Comparison of ENCODE assay signal across 29 mouse cellular contexts in the genomic region with DNA sequence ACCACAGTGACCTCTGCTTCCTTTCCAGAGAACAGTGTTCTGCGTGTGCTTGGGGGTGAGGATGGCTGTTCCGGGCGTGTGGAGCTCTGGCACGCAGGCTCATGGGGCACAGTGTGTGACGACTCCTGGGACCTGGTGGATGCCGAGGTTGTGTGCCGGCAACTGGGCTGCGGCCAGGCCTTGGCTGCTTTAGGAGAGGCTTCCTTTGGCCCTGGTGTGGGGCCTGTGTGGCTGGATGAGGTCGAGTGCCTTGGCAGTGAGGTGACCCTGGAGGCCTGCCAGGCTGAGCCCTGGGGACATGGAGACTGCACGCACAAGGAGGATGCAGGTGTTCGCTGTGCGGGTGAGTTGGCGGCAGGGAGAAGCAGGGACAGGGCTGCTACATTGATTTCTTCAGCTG. TPM values are rescaled to one million over a fixed set of nuclear protein-coding genes. Genes with fewer than 3 reads are reported as not detected.
DNase-seq lines count a peak whose midpoint lies in the region; ATAC-seq and TF ChIP-seq lines count a peak whose summit lies in the region.
"Had no signal": no experiment of that assay in that cellular context is flagged by ENCODE, and none has a peak within 500 bp of the region (broad histone marks: within the 10 kb centered on the region; RNA-seq: fewer than 3 reads in every experiment).

No protein-coding gene starts in this region.

- in situ Hi-C loops in ES-E14 (cut with MboI; ENCODE audit: low sequenced_read_pairs in 2 of 2, unreplicated experiment in 2 of 2) = no loop called here

- H3K4me1 ChIP-seq in ES-E14 (ENCODE audit: control insufficient read depth in 2 of 2, insufficient read depth in 2 of 2, low read length in 2 of 2, poor library complexity in 1 of 2) = peaks cover 0 to 6% of the 10 kb centered on the region in 2 experiments; a peak in 1 of 4 replicates
- H3K4me1 ChIP-seq in hindbrain, embryonic 11.5 days (replicated peaks; ENCODE audit: control insufficient read depth, insufficient read depth, low read length) = no peaks in the 10 kb centered on the region
- H3K4me1 ChIP-seq: forebrain, embryonic 12.5 days; heart, embryonic 12.5 days; hindbrain, embryonic 15.5 days; intestine, embryonic 15.5 days; megakaryocyte, embryonic 14.5 days; midbrain, embryonic 15.5 days had no signal

- no peak overlapping the region for H3K4me2 ChIP-seq in hindbrain, embryonic 11.5 days (replicated peaks; ENCODE audit: low read depth, low read length)
- H3K4me2 ChIP-seq: forebrain, embryonic 12.5 days; heart, embryonic 12.5 days; hindbrain, embryonic 15.5 days; intestine, embryonic 15.5 days; midbrain, embryonic 15.5 days had no signal

- H3K4me3 ChIP-seq in ES-E14 (ENCODE audit: insufficient read depth in 1 of 2, low read depth in 1 of 2, low read length in 2 of 2, poor library complexity in 1 of 2, severe bottlenecking in 1 of 2) = peak overlapping the region; percentile 7 to 39; a peak in 1 of 4 replicates
- H3K4me3 ChIP-seq in hindbrain, embryonic 11.5 days (ENCODE audit: low read depth, low read length) = no peak overlapping the region
- H3K4me3 ChIP-seq: forebrain, embryonic 12.5 days; heart, embryonic 12.5 days; hindbrain, embryonic 15.5 days; intestine, embryonic 15.5 days; megakaryocyte, embryonic 14.5 days; midbrain, embryonic 15.5 days had no signal

- H3K9me3 ChIP-seq in ES-E14 (ENCODE audit: control insufficient read depth, insufficient read depth, low read depth, low read length) = no peaks in the 10 kb centered on the region
- no peaks in the 10 kb centered on the region for H3K9me3 ChIP-seq in hindbrain, embryonic 11.5 days (ENCODE audit: control insufficient read depth, low read length)
- H3K9me3 ChIP-seq: forebrain, embryonic 12.5 days; hindbrain, embryonic 15.5 days; intestine, embryonic 15.5 days; midbrain, embryonic 15.5 days had no signal

- intact Hi-C loops in heart, postnatal 10 days (cut with DNase I) = no loop called here

- no peak overlapping the region for H3K27ac ChIP-seq in ES-E14 (ENCODE audit: insufficient read depth, low read depth, low read length, poor library complexity, severe bottlenecking)
- no peak overlapping the region for H3K27ac ChIP-seq in hindbrain, embryonic 11.5 days (ENCODE audit: low read depth, low read length)
- H3K27ac ChIP-seq: forebrain, embryonic 12.5 days; hindbrain, embryonic 15.5 days; intestine, embryonic 15.5 days; midbrain, embryonic 15.5 days had no signal

- WGBS in hindbrain, embryonic 11.5 days = 82% methylated on average over 13 of the region's 13 CpGs

- DNase-seq in heart, adult 11 months = peak; percentile 85
- no peak for DNase-seq in heart, postnatal 10 days
- DNase-seq in ES-E14 (ENCODE audit: low read depth, low spot score) = no peak
- peak; percentile 66 for DNase-seq in adrenal gland, postnatal 14 days
- peak; percentile 43 for DNase-seq in kidney, postnatal 14 days
- DNase-seq in hindbrain, embryonic 11.5 days (ENCODE audit: low spot score) = no peak
- DNase-seq in lung, postnatal 14 days = no peak
- DNase-seq: heart, postnatal 36 days; liver; right cerebral cortex, postnatal 25 days had no signal

- no peaks in the 10 kb centered on the region for H3K27me3 ChIP-seq in hindbrain, embryonic 11.5 days (ENCODE audit: control insufficient read depth, insufficient read depth, low read length)
- H3K27me3 ChIP-seq: forebrain, embryonic 12.5 days; heart, embryonic 12.5 days; hindbrain, embryonic 15.5 days; intestine, embryonic 15.5 days; midbrain, embryonic 15.5 days; Patski had no signal

- H3K36me3 ChIP-seq in ES-E14 (ENCODE audit: control insufficient read depth, insufficient read depth, low read length, poor library complexity, severe bottlenecking) = no peaks in the 10 kb centered on the region
- no peaks in the 10 kb centered on the region for H3K36me3 ChIP-seq in hindbrain, embryonic 11.5 days (ENCODE audit: control insufficient read depth, insufficient read depth, low read length)
- H3K36me3 ChIP-seq: forebrain, embryonic 12.5 days; heart, embryonic 12.5 days; hindbrain, embryonic 15.5 days; intestine, embryonic 15.5 days; midbrain, embryonic 15.5 days had no signal

- no peak for ATAC-seq in hindbrain, embryonic 11.5 days (ENCODE audit: low FRiP score)
- ATAC-seq: activated CD4-positive, CD25-positive, alpha-beta regulatory T cell, adult 4 months; intestine, embryonic 15.5 days; lung, postnatal 0 days; midbrain, embryonic 15.5 days; Patski had no signal

- 0 out of 2 replicates have a peak overlapping the region, but pooled peaks have one; percentile 50 for H3K9ac ChIP-seq in ES-E14 (ENCODE audit: insufficient read depth, low read depth, low read length, poor library complexity, severe bottlenecking)
- H3K9ac ChIP-seq in hindbrain, embryonic 11.5 days (ENCODE audit: low read depth, low read length) = no peak overlapping the region
- H3K9ac ChIP-seq: forebrain, embryonic 12.5 days; heart, embryonic 12.5 days; hindbrain, embryonic 15.5 days; intestine, embryonic 15.5 days; midbrain, embryonic 15.5 days had no signal

TF ChIP-seq in ES-E14, 5 proteins besides CTCF, POLR2A, EP300 and RAD21:
- TF ChIP-seq HCFC1 (IDR thresholded peaks at IDR 0.05; ENCODE audit: borderline replicate concordance, insufficient read depth, low read length) = no peak
- TF ChIP-seq ZNF384 (IDR thresholded peaks at IDR 0.05; ENCODE audit: low read depth, low read length) = no peak
- TF ChIP-seq ZC3H11A (IDR thresholded peaks at IDR 0.05; ENCODE audit: borderline replicate concordance, low read depth, low read length) = no peak
- no peak for TF ChIP-seq CHD2 (IDR thresholded peaks at IDR 0.05; ENCODE audit: low read depth, low read length)
- TF ChIP-seq MAFK (IDR thresholded peaks at IDR 0.05; ENCODE audit: insufficient read depth, low read depth, low read length) = no peak

RNA-seq across cellular contexts. Expression of gene Cd163l1, which starts 10.4 kb away (rescaled TPM):
- total RNA-seq in heart, postnatal 10 days (2021) = not detected
- total RNA-seq in ES-E14 (2012; rRNA removed) = not detected in 2 replicates
- total RNA-seq in adrenal gland, postnatal 14 days (2021) = 0.15 TPM in 1 of 2 replicates, not detected in the other
- polyA plus RNA-seq in hindbrain, embryonic 11.5 days (2014; fragmentation: Nextera tagmentation; extraction: Ambion mirVana) = not detected in 2 replicates
- total RNA-seq: gastrocnemius, adult 8-10 months; granulocyte monocyte progenitor cell, adult 5-6 weeks; heart, postnatal 36 days; left cerebral cortex, postnatal 36 days had no signal
- polyA plus RNA-seq: brain, embryonic 14.5 days; C2C12; heart, embryonic 12.5 days; midbrain, embryonic 15.5 days; Patski had no signal

RNA-seq across cellular contexts. Expression of gene 5830411N06Rik, which starts 18.6 kb away (rescaled TPM):
- total RNA-seq in heart, postnatal 10 days (2021) = not detected
- total RNA-seq in ES-E14 (2012; rRNA removed) = not detected in 2 replicates
- total RNA-seq in adrenal gland, postnatal 14 days (2021) = 0.30 TPM in 1 of 2 replicates, not detected in the other
- polyA plus RNA-seq in hindbrain, embryonic 11.5 days (2014; fragmentation: Nextera tagmentation; extraction: Ambion mirVana) = not detected in 2 replicates
- total RNA-seq: gastrocnemius, adult 8-10 months; granulocyte monocyte progenitor cell, adult 5-6 weeks; heart, postnatal 36 days; left cerebral cortex, postnatal 36 days had no signal
- polyA plus RNA-seq: brain, embryonic 14.5 days; C2C12; forebrain, embryonic 12.5 days; heart, embryonic 12.5 days; hindbrain, embryonic 15.5 days; intestine, embryonic 15.5 days; liver, embryonic 16.5 days; lung, postnatal 0 days; midbrain, embryonic 15.5 days; Patski; stomach, embryonic 16.5 days had no signal

RNA-seq across cellular contexts. Expression of gene Olfr524, which starts 22.7 kb away (rescaled TPM):
- not detected for total RNA-seq in heart, postnatal 10 days (2021)
- total RNA-seq in ES-E14 (2012; rRNA removed) = not detected in 2 replicates
- total RNA-seq in adrenal gland, postnatal 14 days (2021) = not detected in 2 replicates
- polyA plus RNA-seq in hindbrain, embryonic 11.5 days (2014; fragmentation: Nextera tagmentation; extraction: Ambion mirVana) = not detected in 2 replicates
- total RNA-seq: gastrocnemius, adult 8-10 months; granulocyte monocyte progenitor cell, adult 5-6 weeks; heart, postnatal 36 days; layer of hippocampus, adult 8-10 months; left cerebral cortex, postnatal 36 days; neutrophil, adult 5-6 weeks had no signal
- polyA plus RNA-seq: brain, embryonic 14.5 days; C2C12; forebrain, embryonic 12.5 days; frontal cortex, adult 2 months; heart, embryonic 12.5 days; hindbrain, embryonic 15.5 days; intestine, embryonic 15.5 days; liver, embryonic 16.5 days; lung, postnatal 0 days; midbrain, embryonic 15.5 days; Patski; stomach, embryonic 16.5 days had no signal

RNA-seq across cellular contexts. Expression of gene Olfr523, which starts 55.5 kb away (rescaled TPM):
- not detected for total RNA-seq in heart, postnatal 10 days (2021)
- not detected in 2 replicates for total RNA-seq in ES-E14 (2012; rRNA removed)
- not detected in 2 replicates for total RNA-seq in adrenal gland, postnatal 14 days (2021)
- polyA plus RNA-seq in hindbrain, embryonic 11.5 days (2014; fragmentation: Nextera tagmentation; extraction: Ambion mirVana) = not detected in 2 replicates
- total RNA-seq: gastrocnemius, adult 8-10 months; granulocyte monocyte progenitor cell, adult 5-6 weeks; heart, postnatal 36 days; left cerebral cortex, postnatal 36 days had no signal
- polyA plus RNA-seq: activated CD4-positive, CD25-positive, alpha-beta regulatory T cell, adult 4 months; brain, embryonic 14.5 days; C2C12; heart, embryonic 12.5 days; hindbrain, embryonic 15.5 days; intestine, embryonic 15.5 days; liver, embryonic 16.5 days; lung, postnatal 0 days; midbrain, embryonic 15.5 days; Patski; stomach, embryonic 16.5 days had no signal

Comparison
In these comparisons a context has a peak if more than half of its experiments do, and no peak if none do; other contexts are left out.
1. DNase-seq: peak in heart, adult 11 months (single experiment), adrenal gland, postnatal 14 days (single experiment) and kidney, postnatal 14 days (single experiment); none in heart, postnatal 10 days (0 of 2), ES-E14 (single experiment), hindbrain, embryonic 11.5 days (single experiment) and lung, postnatal 14 days (single experiment).